27 mouse cellular contexts compared by ENCODE assay signal in the genomic region with DNA sequence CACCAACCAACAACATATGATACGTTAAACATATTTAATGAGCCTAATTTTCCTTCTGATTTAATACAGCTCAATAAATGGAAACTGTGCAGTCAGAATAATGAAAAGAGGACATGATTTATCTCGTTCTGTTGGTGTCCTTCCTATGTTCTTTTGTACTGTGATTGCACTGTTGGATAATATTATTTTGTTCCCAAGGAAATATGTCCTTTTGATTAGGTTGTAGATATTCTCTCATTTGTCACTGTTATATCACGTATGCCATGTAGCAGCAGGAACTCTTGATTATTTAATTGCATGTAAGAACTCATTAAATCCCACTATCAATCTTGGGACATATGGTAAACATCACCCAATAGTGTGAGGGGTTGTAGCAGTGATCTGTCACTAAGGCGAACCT.
DNase-seq lines count a peak whose midpoint lies in the region; ATAC-seq and TF ChIP-seq lines count a peak whose summit lies in the region.
"Had no signal": no experiment of that assay in that cellular context is flagged by ENCODE, and none has a peak within 500 bp of the region (broad histone marks: within the 10 kb centered on the region; RNA-seq: fewer than 3 reads in every experiment).

No protein-coding gene starts in this region.

- no peak for TF ChIP-seq CTCF in brain, embryonic 14.5 days (IDR thresholded peaks at IDR 0.05; ENCODE audit: borderline replicate concordance, extremely low read depth, insufficient read depth, insufficient read length)

- H3K4me2 ChIP-seq in hindbrain, embryonic 13.5 days, result no peak overlapping the region
- H3K4me2 ChIP-seq in neural tube, embryonic 12.5 days (replicated peaks), result no peak overlapping the region
- no peak overlapping the region for H3K4me2 ChIP-seq in neural tube, embryonic 15.5 days
- H3K4me2 ChIP-seq: embryonic facial prominence, embryonic 13.5 days; forebrain, embryonic 13.5 days; heart, embryonic 11.5 days; intestine, embryonic 15.5 days had no signal

- H3K4me3 ChIP-seq in hindbrain, embryonic 13.5 days, result no peak overlapping the region
- no peak overlapping the region for H3K4me3 ChIP-seq in hindbrain, embryonic 10.5 days
- H3K4me3 ChIP-seq in neural tube, embryonic 12.5 days, result no peak overlapping the region
- no peak overlapping the region for H3K4me3 ChIP-seq in neural tube, embryonic 15.5 days (replicated peaks)
- H3K4me3 ChIP-seq: embryonic facial prominence, embryonic 10.5 days; embryonic facial prominence, embryonic 13.5 days; erythroblast, embryonic 14.5 days; forebrain, embryonic 13.5 days; gastrocnemius, adult 2 months; intestine, embryonic 15.5 days had no signal

- H3K27ac ChIP-seq in hindbrain, embryonic 13.5 days, result no peak overlapping the region
- H3K27ac ChIP-seq in hindbrain, embryonic 10.5 days, result no peak overlapping the region
- H3K27ac ChIP-seq in neural tube, embryonic 12.5 days, result no peak overlapping the region
- no peak overlapping the region for H3K27ac ChIP-seq in neural tube, embryonic 15.5 days (replicated peaks)
- H3K27ac ChIP-seq: embryonic facial prominence, embryonic 10.5 days; embryonic facial prominence, embryonic 13.5 days; forebrain, embryonic 13.5 days; gastrocnemius, adult 2 months; intestine, embryonic 15.5 days had no signal

- no peak for DNase-seq in hindbrain, embryonic 10.5 days (ENCODE audit: low spot score)
- peak; percentile 29 for DNase-seq in brain, embryonic 14.5 days (ENCODE audit: low read depth)
- DNase-seq in left cerebral cortex, adult 11 months (ENCODE audit: low spot score), result no peak
- DNase-seq: adrenal gland, adult 2 months; adrenal gland, postnatal 14 days; B cell, adult 2 months; cerebellum, adult 11-12 months; cerebellum, adult 8-10 months; cerebellum, postnatal 10 days; cerebellum, postnatal 36 days; embryo, embryonic 11 days; forebrain, postnatal 0 days; gastrocnemius, adult 2 months; gastrocnemius, postnatal 14 days; heart, adult 11 months; kidney, adult 11 months had no signal

- WGBS in hindbrain, embryonic 13.5 days, result 62% methylated on average over 4 of the region's 4 CpGs
- 80% methylated on average over 4 of the region's 4 CpGs for WGBS in hindbrain, embryonic 10.5 days
- WGBS in neural tube, embryonic 12.5 days, result 62% methylated on average over 4 of the region's 4 CpGs
- 39% methylated on average over 4 of the region's 4 CpGs for WGBS in neural tube, embryonic 15.5 days

- H3K36me3 ChIP-seq in hindbrain, embryonic 13.5 days, result no peaks in the 10 kb centered on the region
- no peaks in the 10 kb centered on the region for H3K36me3 ChIP-seq in hindbrain, embryonic 10.5 days
- no peaks in the 10 kb centered on the region for H3K36me3 ChIP-seq in neural tube, embryonic 12.5 days
- no peaks in the 10 kb centered on the region for H3K36me3 ChIP-seq in neural tube, embryonic 15.5 days
- H3K36me3 ChIP-seq: embryonic facial prominence, embryonic 10.5 days; embryonic facial prominence, embryonic 13.5 days; G1E; intestine, embryonic 15.5 days had no signal

- ATAC-seq in hindbrain, embryonic 13.5 days (ENCODE audit: low FRiP score), result peak; percentile 28; the same call in 1 of the 2 replicates
- ATAC-seq in neural tube, embryonic 12.5 days (ENCODE audit: low FRiP score, low read depth), result 0 out of 2 replicates have a peak, but pooled peaks have one; percentile 9
- no peak for ATAC-seq in neural tube, embryonic 15.5 days (ENCODE audit: low FRiP score)
- ATAC-seq: forebrain, embryonic 13.5 days; forebrain, postnatal 0 days; intestine, embryonic 15.5 days had no signal

- no peak overlapping the region for H3K9ac ChIP-seq in hindbrain, embryonic 13.5 days
- H3K9ac ChIP-seq in neural tube, embryonic 12.5 days, result no peak overlapping the region
- H3K9ac ChIP-seq in neural tube, embryonic 15.5 days (replicated peaks), result no peak overlapping the region
- H3K9ac ChIP-seq: embryonic facial prominence, embryonic 13.5 days; forebrain, embryonic 13.5 days; forebrain, postnatal 0 days; intestine, embryonic 15.5 days had no signal

- no peaks in the 10 kb centered on the region for H3K27me3 ChIP-seq in hindbrain, embryonic 13.5 days
- H3K27me3 ChIP-seq in hindbrain, embryonic 10.5 days (ENCODE audit: insufficient read depth, poor library complexity, severe bottlenecking), result no peaks in the 10 kb centered on the region
- H3K27me3 ChIP-seq in neural tube, embryonic 12.5 days (replicated peaks), result no peaks in the 10 kb centered on the region
- H3K27me3 ChIP-seq in neural tube, embryonic 15.5 days (replicated peaks), result no peaks in the 10 kb centered on the region
- H3K27me3 ChIP-seq: CH12.LX; embryonic facial prominence, embryonic 13.5 days; forebrain, embryonic 13.5 days; intestine, embryonic 15.5 days had no signal

- no peaks in the 10 kb centered on the region for H3K4me1 ChIP-seq in hindbrain, embryonic 13.5 days (replicated peaks)
- H3K4me1 ChIP-seq in hindbrain, embryonic 10.5 days (replicated peaks), result no peaks in the 10 kb centered on the region
- H3K4me1 ChIP-seq in neural tube, embryonic 12.5 days, result no peaks in the 10 kb centered on the region
- no peaks in the 10 kb centered on the region for H3K4me1 ChIP-seq in neural tube, embryonic 15.5 days
- H3K4me1 ChIP-seq: embryonic facial prominence, embryonic 10.5 days; embryonic facial prominence, embryonic 13.5 days; forebrain, embryonic 13.5 days; intestine, embryonic 15.5 days had no signal

- H3K9me3 ChIP-seq in hindbrain, embryonic 13.5 days, result no peaks in the 10 kb centered on the region
- H3K9me3 ChIP-seq in hindbrain, embryonic 10.5 days, result no peaks in the 10 kb centered on the region
- no peaks in the 10 kb centered on the region for H3K9me3 ChIP-seq in neural tube, embryonic 12.5 days
- no peaks in the 10 kb centered on the region for H3K9me3 ChIP-seq in neural tube, embryonic 15.5 days (replicated peaks)
- H3K9me3 ChIP-seq: embryonic facial prominence, embryonic 10.5 days; embryonic facial prominence, embryonic 13.5 days; forebrain, embryonic 13.5 days; intestine, embryonic 15.5 days had no signal

- TF ChIP-seq POLR2A in brain, embryonic 14.5 days (IDR thresholded peaks at IDR 0.05; ENCODE audit: borderline replicate concordance, extremely low read depth, insufficient read depth, insufficient read length, poor library complexity, severe bottlenecking), result no peak
